19 mouse cellular contexts compared by ENCODE assay signal in the genomic region with DNA sequence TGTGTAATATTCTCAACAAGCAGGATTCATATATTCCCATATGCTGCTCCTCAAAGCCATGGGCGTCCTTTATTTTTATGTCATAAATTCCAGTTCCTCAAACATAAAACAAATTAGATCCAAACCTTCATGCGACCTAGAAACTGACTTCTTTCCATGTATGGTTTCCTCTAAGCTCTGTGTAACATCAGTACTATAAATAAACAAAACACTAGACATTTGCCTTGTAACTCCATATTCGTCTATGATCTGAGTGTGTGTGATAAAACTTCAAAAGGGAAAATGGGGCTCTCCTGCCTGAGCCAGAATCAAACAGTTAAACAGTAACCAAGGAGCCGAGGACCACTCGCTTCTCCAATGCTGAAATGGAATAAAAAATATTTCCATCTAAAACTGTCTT.
"Had no signal": no experiment of that assay in that cellular context is flagged by ENCODE, and none has a peak within 500 bp of the region (broad histone marks: within the 10 kb centered on the region; RNA-seq: fewer than 3 reads in every experiment).

No protein-coding gene starts in this region.

- H3K4me2 ChIP-seq: lung, embryonic 15.5 days; midbrain, embryonic 12.5 days; neural tube, embryonic 13.5 days; neural tube, embryonic 15.5 days had no signal

- H3K27me3 ChIP-seq: lung, embryonic 15.5 days; midbrain, embryonic 12.5 days; neural tube, embryonic 13.5 days; neural tube, embryonic 15.5 days had no signal

- H3K9ac ChIP-seq: lung, embryonic 15.5 days; midbrain, embryonic 12.5 days; neural tube, embryonic 13.5 days; neural tube, embryonic 15.5 days had no signal

- H3K36me3 ChIP-seq: lung, embryonic 15.5 days; midbrain, embryonic 10.5 days; midbrain, embryonic 12.5 days; neural tube, embryonic 13.5 days; neural tube, embryonic 15.5 days had no signal

- H3K9me3 ChIP-seq: lung, embryonic 15.5 days; midbrain, embryonic 10.5 days; midbrain, embryonic 12.5 days; neural tube, embryonic 13.5 days; neural tube, embryonic 15.5 days had no signal

- DNase-seq: lung, adult 18-20 months; lung, postnatal 10 days; lung, postnatal 4 days; midbrain, embryonic 14.5 days; retina, postnatal 1 day; right cerebral cortex, adult 18-20 months; right cerebral cortex, postnatal 25 days; right cerebral cortex, postnatal 4 days; spleen, adult 18-20 months; thymus, adult 18-20 months; thymus, postnatal 14 days; thymus, postnatal 36 days had no signal

- H3K27ac ChIP-seq: lung, embryonic 15.5 days; midbrain, embryonic 10.5 days; midbrain, embryonic 12.5 days; neural tube, embryonic 13.5 days; neural tube, embryonic 15.5 days had no signal

- H3K4me1 ChIP-seq: lung, embryonic 15.5 days; midbrain, embryonic 10.5 days; midbrain, embryonic 12.5 days; neural tube, embryonic 13.5 days; neural tube, embryonic 15.5 days had no signal

- H3K4me3 ChIP-seq: lung, embryonic 15.5 days; midbrain, embryonic 10.5 days; midbrain, embryonic 12.5 days; myocyte; neural tube, embryonic 13.5 days; neural tube, embryonic 15.5 days had no signal

- ATAC-seq: midbrain, embryonic 16.5 days had no signal
